Mouse (Mus musculus) liver, adult 2 months (tissue): ENCODE results near the gene Fam129a. TPM values are rescaled to one million over a fixed set of nuclear protein-coding genes. Genes with fewer than 3 reads are reported as not detected.
A peak's percentile ranks its signal among the peaks of the same experiment; 100 is the strongest.

Experiments
- DNase-seq: peaks from one replicate; pipeline ENCODE4 v3.0.0-alpha.2; 2011; ENCODE audit warnings: low read depth, low spot score; ENCODE audit errors: extremely low read depth
- H3K27ac ChIP-seq: fragments of 200-500 bp; replicated peaks from 2 replicates; pipeline ENCODE4 v1.5.1; 2012; ENCODE audit warnings: low read depth, mild to moderate bottlenecking, control low read depth, inconsistent platforms, low read length; ENCODE audit not compliant: insufficient read depth
- H3K27me3 ChIP-seq: fragments of 200-500 bp; 2 replicates; pipeline ENCODE4 v1.6.1; 2012; ENCODE audit warnings: mild to moderate bottlenecking, moderate library complexity, low read length, inconsistent platforms; ENCODE audit not compliant: control insufficient read depth, insufficient read depth
- H3K36me3 ChIP-seq: fragments of 200-500 bp; 2 replicates; pipeline ENCODE4 v1.6.1; 2012; ENCODE audit warnings: low read length, inconsistent platforms; ENCODE audit not compliant: control insufficient read depth, insufficient read depth
- H3K4me1 ChIP-seq: fragments of 200-500 bp; 2 replicates; pipeline ENCODE4 v1.6.1; 2011; ENCODE audit warnings: low read length; ENCODE audit not compliant: control insufficient read depth, insufficient read depth
- H3K4me3 ChIP-seq: fragments of 200-500 bp; 2 replicates; pipeline ENCODE4 v1.5.1; 2011; ENCODE audit warnings: low read depth, mild to moderate bottlenecking, control low read depth, low read length, moderate library complexity; ENCODE audit not compliant: insufficient read depth
- H3K79me2 ChIP-seq: fragments of 200-500 bp; 2 replicates; pipeline ENCODE4 v1.6.1; 2012; ENCODE audit warnings: inconsistent platforms, mild to moderate bottlenecking, low read length, moderate library complexity; ENCODE audit not compliant: control insufficient read depth, insufficient read depth
- H3K9ac ChIP-seq: fragments of 200-500 bp; 2 replicates; pipeline ENCODE4 v1.6.1; 2012; ENCODE audit warnings: low read depth, mild to moderate bottlenecking, control low read depth, inconsistent platforms, low read length
- CTCF ChIP-seq: fragments of 200-500 bp; IDR thresholded peaks from 2 replicates; pipeline ENCODE4 v1.5.1; 2011; ENCODE audit warnings: low read depth, low read length, control low read depth
- POLR2A ChIP-seq: fragments of 200-500 bp; IDR thresholded peaks from 2 replicates; pipeline ENCODE4 v1.6.1; 2011; ENCODE audit warnings: low read length, control low read depth; ENCODE audit not compliant: insufficient read depth; ENCODE audit errors: extremely low read depth
- WGBS: fragments of 180-500 bp; shearing (Covaris S2); methylation state at CpG from one replicate; pipeline ENCODE4 v1.1.7; 2018; 5-methylcytosine and 5-hydroxymethylcytosine counted together
- polyA plus RNA-seq: library from polyadenylated mRNA; depleted of rRNA; stranded (reverse); fragments of >200 nt; gene quantifications from 2 replicates; pipeline ENCODE4 v1.2.3, GENCODE M21; 2012
- total RNA-seq: library from RNA; depleted of rRNA; stranded (reverse); fragments of >200 nt; gene quantifications from 2 replicates; pipeline ENCODE4 v1.2.3, GENCODE M21; 2014

Gene Fam129a
- total and polyA plus RNA-seq, 2 experiments = 0.61 to 3.1 TPM

DNA sequence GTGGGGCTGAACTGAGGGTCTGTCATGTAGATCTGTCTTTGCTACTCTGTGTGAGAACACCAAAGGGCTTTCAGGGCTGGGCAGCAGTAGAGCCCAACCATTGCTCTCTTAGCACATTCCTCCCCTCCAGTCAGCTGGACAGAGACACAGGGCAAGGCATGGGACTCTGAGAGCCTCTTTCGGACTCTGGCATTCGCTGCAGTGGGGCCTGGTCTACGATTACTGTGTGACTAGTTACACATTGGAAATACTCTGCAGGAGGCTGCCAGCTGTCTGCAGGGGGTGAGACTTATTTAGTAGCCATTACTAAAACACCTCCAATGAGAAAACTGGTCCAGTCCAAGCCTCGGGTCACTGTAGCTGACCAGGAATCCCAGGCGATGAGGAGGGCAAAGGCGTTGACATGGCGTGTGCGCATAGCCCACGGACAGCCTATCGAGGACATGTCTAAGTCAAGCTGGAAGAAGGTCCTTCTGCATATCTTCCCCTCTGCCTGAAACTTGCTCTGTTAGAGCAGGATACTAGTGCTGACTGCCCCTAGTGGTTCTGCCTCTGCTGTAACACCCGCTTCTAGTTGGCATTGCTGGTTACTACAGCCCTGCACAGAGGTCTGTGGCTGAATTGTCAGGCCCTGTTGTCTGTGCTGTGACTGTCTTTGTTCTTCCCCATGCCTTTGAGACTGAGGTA is 145.2 kb downstream of the Fam129a start:
- H3K4me3 ChIP-seq = no peak overlapping the region
- peaks cover 13% of the 10 kb centered on the region for H3K4me1 ChIP-seq
- WGBS = 89% methylated on average over 11 of the region's 11 CpGs
- H3K27me3 ChIP-seq = no peaks in the 10 kb centered on the region
- H3K27ac ChIP-seq = no peak overlapping the region
- no peak overlapping the region for H3K9ac ChIP-seq
- DNase-seq = no peak
- H3K79me2 ChIP-seq = no peaks in the 10 kb centered on the region
- no peaks in the 10 kb centered on the region for H3K36me3 ChIP-seq
- TF ChIP-seq CTCF (no peak), POLR2A (no peak)

DNA sequence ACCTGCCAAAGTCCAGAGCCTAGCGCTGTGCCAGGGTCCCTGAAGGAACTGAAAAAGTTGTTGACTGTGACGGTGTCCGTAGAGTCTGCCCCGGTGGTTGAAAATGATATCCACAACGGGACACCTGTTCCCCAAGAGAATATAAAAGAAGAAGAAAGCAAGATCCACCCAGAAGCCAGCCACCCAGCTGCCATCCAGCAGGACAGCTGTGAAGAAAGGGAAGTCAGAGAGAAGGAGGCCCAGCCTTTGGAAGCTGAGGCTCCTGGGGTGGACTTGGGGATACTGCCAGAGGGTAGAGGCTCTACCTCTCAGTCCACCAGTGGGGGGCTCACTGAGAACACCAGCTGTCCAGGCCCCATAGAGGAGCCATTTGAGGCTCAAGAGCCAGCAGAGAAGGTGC is 146.6 kb downstream of the Fam129a start:
- Histone ChIP-seq H3K79me2 (no peaks in the 10 kb centered on the region), H3K27me3 (no peaks in the 10 kb centered on the region), H3K36me3 (no peaks in the 10 kb centered on the region), H3K4me3 (no peak overlapping the region), H3K27ac (no peak overlapping the region), H3K9ac (no peak overlapping the region), H3K4me1 (peaks cover 13% of the 10 kb centered on the region)
- 90% methylated on average over 5 of the region's 5 CpGs for WGBS
- no peak for DNase-seq
- TF ChIP-seq POLR2A (no peak), CTCF (no peak)

DNA sequence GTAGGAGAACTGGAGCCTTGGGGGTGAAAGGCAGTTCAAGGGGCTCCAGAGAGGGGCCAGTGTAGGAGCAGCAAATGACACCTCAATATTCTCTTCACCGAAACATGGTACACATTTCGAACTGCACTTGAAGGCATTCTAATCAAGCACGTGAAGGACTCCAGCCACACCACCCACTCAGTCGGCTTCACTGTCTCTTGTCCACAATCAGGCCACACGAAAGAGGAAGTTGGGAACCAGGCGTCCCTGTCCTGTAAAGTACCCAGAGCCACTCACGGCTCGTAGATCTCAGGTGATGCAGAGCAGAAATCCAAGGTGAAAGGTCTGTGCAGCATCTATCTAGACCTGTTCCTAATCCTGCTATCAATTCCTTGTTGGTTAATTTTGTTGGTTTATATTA is 147.6 kb downstream of the Fam129a start:
- DNase-seq = no peak
- 87% methylated on average over 8 of the region's 8 CpGs for WGBS
- Histone ChIP-seq H3K9ac (no peak overlapping the region), H3K79me2 (no peaks in the 10 kb centered on the region), H3K27me3 (no peaks in the 10 kb centered on the region), H3K4me3 (no peak overlapping the region), H3K4me1 (peaks cover 13% of the 10 kb centered on the region), H3K27ac (no peak overlapping the region), H3K36me3 (no peaks in the 10 kb centered on the region)
- TF ChIP-seq CTCF (no peak), POLR2A (no peak)

DNA sequence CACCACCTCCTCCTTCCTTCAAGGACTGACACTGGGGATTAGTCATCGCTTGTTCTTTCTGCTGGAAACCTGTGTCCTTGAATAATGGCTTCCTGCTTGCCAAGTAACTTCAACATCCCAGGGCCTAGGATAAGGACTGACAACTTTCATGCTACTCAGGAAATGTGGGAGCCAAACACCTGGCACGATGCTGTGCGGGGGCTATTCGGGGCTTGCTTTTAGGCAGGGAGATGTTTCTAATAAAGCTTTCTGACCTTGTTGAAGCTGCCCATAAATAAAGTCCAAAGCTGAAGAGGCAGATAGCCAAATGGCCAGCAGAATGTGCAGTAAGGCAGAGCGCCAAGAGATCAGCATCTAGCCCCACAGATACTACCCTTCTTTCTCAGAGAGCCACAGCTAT is 148.9 kb downstream of the Fam129a start:
- peak overlapping the region; percentile 20; the same call in 1 of the 2 replicates for H3K27ac ChIP-seq
- no peaks in the 10 kb centered on the region for H3K79me2 ChIP-seq
- WGBS = 40% methylated on average over 5 of the region's 5 CpGs
- H3K4me3 ChIP-seq = no peak overlapping the region
- no peak for TF ChIP-seq CTCF
- TF ChIP-seq POLR2A = no peak
- peaks cover 13% of the 10 kb centered on the region for H3K4me1 ChIP-seq
- H3K27me3 ChIP-seq = no peaks in the 10 kb centered on the region
- H3K36me3 ChIP-seq = no peaks in the 10 kb centered on the region
- peak; percentile 71 for DNase-seq
- H3K9ac ChIP-seq = no peak overlapping the region

DNA sequence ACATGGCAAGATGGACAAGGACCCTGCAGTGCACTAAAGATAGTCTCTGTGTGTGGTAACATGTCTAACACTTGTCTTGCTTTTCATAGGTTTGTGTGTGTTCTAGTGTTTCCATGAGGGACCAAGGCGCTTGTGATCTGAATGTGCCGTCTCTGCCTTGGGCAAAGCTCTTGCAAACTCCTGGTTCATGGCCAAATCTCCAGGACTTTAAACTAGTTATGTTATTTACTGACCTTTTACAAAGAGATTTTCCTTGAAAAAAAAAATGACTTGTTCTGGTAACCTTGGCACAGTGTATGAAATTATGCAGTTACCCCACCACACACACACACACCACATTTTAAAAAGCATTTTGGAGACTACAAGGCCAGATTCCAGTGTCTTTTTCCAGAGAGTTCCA is 149.6 kb downstream of the Fam129a start:
- Histone ChIP-seq H3K27me3 (no peaks in the 10 kb centered on the region), H3K27ac (peak overlapping the region; percentile 20; the same call in 1 of the 2 replicates), H3K9ac (no peak overlapping the region), H3K4me1 (peaks cover 13% of the 10 kb centered on the region), H3K36me3 (no peaks in the 10 kb centered on the region), H3K4me3 (no peak overlapping the region), H3K79me2 (no peaks in the 10 kb centered on the region)
- TF ChIP-seq POLR2A (no peak), CTCF (no peak)
- WGBS = 29% methylated on average over 2 of the region's 2 CpGs
- DNase-seq = peak; percentile 72

DNA sequence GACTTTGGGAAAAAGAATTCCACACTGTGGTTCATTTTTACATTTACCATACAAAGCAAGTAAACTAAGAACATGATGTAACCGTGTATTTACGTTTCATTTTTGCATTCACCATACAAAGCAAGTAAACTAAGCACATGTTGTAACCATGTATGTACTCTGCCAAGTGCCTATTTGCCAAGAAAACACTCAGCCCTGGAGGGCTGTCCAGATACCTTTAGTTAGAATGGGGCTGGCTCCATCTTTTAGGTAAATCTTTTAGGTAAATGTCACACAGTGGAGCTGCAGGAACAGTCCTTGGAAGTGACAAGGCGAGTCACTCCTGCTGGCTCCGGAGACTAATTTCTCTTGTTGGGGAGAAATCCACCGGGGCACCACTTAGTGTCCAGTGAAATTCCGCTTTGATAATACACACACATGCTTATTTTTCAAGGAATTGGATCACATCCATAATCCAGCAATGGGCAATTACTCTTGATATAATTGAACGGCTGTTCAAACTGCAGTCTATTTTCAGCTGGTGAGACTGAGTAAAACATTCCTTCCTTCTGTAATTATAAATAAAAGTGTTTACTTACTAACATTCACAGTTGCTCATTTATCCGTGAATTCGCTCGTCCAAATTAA is 150.5 kb downstream of the Fam129a start:
- no peak overlapping the region for H3K9ac ChIP-seq
- H3K4me3 ChIP-seq = no peak overlapping the region
- no peak for TF ChIP-seq CTCF
- TF ChIP-seq POLR2A = no peak
- 47% methylated on average over 10 of the region's 10 CpGs for WGBS
- peak; percentile 58 for DNase-seq
- no peaks in the 10 kb centered on the region for H3K27me3 ChIP-seq
- no peaks in the 10 kb centered on the region for H3K79me2 ChIP-seq
- H3K36me3 ChIP-seq = no peaks in the 10 kb centered on the region
- peaks cover 13% of the 10 kb centered on the region for H3K4me1 ChIP-seq
- no peak overlapping the region for H3K27ac ChIP-seq
